Mouse (Mus musculus): ENCODE data around the gene Pfdn6.
"Not testable (repeated sequence)": the region's sequence is repeated elsewhere in the genome, so short reads cannot be mapped to it uniquely, and the experiment has no call there.

Pfdn6 gene

DNA sequence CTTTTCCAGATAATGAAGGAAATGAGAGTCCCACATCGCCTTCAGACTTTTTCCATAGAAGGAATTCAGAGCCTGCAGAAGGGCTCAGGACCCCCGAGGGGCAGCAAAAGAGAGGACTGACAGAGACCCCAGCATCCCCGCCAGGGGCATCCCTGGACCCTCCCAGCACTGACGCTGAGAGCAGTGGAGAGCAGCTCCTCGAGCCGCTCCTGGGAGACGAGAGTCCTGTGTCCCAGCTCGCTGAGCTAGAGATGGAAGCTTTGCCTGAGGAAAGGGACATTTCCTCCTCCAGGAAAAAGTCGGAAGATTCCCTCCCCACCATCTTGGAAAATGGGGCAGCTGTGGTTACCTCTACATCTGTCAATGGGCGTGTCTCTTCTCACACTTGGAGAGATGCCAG, 26.9 kb downstream of the Pfdn6 start:
- no peak for DNase-seq

DNA sequence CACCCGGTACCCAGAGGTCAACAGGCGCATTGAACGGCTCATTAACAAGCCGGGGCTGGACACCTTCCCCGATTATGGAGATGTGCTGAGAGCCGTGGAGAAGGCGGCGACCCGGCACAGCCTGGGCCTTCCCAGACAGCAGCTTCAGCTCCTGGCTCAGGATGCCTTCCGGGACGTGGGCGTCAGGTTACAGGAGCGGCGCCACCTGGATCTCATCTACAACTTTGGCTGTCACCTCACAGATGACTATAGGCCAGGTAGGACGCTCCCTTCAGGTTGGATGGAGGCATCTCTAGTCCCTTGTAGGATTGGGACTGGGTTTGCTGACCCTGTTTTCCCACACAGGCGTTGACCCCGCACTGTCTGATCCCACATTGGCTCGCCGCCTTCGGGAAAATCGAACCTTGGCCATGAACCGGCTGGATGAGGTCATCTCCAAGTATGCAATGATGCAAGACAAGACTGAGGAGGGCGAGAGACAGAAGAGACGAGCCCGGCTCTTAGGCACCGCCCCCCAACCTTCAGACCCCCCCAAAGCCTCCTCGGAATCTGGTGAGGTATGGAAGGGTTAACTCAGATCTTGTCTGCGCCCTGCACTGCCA, 28.2 kb downstream of the Pfdn6 start:
- no peak for DNase-seq

DNA sequence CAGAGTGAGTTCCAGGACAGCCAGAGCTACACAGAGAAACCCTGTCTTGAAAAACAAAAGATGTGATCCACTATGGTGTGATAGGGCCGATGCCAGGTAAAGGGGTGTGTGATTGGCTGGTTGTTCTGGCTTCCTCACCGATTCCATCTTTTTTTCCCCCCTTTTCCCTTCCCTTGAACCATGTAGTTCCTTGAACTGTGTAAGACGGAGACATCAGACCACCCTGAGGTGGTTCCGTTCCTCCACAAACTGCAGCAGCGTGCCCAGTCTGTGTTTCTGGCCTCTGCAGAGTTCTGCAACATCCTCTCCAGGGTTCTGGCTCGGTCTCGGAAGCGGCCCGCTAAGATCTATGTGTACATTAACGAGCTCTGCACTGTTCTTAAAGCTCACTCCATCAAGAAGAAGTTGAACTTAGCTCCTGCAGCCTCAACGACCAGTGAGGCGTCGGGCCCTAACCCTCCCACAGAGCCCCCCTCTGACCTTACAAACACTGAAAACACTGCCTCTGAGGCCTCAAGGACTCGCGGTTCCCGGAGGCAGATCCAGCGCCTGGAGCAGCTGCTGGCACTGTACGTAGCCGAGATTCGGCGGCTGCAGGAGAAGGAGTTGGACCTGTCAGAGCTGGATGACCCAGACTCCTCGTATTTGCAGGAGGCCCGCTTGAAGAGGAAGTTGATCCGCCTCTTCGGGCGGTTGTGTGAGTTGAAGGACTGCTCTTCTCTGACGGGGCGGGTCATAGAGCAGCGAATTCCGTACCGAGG, 28.9 kb downstream of the Pfdn6 start:
- DNase-seq, result no peak

DNA sequence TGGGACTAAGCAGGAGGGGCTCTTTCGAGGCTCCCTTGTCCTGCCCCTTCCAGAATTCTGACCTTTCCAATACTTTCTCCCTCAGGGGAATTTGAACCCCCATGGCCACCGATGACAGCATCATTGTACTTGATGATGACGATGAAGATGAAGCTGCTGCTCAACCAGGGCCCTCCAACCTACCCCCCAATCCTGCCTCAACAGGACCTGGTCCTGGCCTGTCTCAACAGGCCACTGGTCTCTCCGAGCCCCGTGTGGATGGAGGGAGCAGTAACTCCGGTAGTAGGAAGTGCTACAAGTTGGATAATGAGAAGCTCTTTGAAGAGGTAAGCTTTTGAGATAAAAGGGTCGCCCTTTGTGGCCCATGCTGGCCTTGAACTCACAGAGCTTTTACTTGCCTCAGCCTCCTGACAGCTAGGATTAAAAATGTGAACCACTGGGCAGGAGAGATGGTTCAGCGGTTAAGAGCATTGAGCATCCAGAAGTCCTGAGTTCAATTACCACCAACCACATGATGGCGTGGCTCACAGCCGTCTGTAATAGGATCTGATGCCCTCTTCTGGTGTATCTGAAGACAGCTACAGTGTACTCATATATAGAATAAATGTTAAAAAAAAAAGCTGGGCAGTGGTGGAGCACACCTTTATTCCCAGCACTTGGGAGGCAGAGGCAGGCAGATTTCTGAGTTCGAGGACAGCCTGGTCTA, 29.6 kb downstream of the Pfdn6 start:
- no peak for DNase-seq

DNA sequence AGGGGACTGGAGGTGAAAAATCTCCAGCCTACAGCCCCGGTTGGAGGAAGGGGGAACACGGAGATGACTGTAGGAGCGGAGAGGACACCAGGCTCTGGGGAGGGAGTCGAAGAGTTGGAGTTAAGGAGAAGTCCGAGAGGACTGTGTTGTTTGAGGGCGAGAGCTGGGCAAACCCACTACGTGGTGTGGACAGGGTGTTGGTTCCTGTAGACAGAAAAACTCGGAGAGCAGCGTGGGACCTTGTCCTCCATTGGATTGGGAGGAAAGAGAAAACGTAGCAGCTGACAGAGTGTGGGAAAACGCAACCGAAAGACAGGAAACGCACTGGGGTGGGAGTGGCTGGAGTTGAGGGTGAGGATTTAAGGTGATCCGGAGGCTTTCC, 30.3 kb downstream of the Pfdn6 start:
- no peak for DNase-seq

DNA sequence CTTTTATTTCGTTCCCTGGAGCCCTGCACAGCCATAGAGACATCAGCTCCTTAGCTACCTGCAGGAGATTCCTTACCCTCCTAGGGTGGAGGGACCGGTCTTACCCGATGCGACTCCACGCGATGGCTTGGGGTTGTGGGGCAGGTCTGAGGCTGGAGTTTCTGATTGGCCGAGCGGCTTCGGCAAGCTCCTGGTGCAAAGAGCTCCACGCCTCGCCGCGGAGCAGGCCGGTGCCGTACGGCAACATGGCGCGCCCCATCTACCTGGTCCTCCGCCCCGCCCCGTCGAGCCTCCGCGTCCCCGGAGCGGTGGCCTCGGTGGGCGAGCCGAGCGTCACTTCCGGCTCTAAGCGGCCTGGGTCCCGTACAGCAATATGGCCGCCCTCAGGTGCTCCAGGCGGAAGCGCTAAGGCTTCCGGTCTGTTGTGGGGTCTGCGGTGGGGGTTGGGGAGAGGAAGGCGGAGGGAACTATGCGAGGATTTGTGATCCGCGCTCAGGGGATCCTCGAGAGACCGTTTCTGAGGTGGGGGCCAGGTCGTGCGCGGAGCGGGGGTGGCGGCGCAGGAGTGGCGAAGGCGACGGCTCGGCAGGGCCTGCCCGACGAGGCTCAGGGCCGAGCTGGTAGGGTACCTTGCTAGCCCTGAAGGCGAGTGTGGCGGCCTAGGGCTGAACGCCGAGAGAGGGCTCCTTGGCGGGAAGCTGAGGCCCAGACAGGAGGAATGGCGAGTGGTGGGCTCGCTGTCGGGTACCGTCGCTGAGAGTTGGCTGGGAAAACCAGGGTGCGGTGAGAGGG, 30.9 kb downstream of the Pfdn6 start, which contains the start of gene Daxx:
TSS of gene Daxx (plus strand) at position 338 of the 792 bp plus-strand sequence.
- peak; percentile 99 for DNase-seq

DNA sequence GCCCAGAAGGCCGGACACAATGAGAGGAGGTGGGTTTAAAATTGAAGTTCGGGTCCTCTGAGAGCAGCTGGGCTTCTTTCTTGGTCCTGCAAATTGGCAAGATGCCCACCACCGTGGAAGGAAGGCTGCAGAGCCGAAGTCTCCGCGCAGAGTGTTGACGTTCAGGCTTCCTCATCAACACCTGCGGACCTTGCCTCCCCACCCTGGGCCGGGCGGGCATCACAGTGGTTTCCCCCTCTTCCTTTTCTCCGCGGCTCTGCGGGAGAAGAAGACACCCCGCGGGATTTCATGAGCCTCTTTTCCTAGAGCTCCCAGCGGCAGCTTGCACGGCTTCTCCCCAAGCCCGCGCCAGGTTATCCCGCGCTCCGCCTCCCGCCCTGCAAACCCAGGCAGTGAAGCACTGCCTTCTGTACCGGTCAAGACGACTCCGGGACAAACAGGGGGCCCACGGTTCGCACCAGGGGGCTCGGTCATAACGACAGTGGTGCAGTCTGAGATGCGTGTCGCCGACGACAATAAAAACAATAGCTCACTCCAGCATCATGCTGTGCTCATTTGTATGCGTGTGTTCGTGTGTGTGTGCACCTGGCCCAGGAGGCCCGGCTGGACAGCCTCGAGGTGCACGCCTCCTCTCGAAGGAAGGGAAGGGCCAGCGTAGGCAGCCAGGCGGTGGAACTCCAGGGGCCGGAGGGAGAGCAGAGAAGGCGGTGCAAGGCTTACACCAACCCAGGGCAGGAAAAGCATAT, 31.6 kb downstream of the Pfdn6 start:
- no peak for DNase-seq

DNA sequence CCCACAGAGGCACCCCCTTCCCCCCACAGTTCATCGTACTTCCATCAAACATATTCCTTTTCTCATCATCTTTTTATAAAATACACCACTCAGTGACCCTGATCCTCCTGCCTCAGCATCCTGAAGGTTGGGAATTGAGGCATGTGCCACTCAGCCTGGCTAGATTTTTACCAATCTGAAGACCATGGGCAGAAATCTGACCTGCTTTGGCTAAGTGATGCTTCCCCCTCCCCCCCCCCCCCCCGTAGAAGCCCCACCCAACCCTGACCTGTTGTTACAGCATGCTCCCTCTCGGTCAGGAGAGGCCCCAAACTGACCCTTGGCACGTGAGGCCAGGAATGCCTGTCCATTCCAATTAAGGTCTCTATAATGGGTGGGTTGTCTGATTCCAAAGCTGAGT, 35.3 kb downstream of the Pfdn6 start, which contains the start of gene Platr17:
TSS of gene Platr17 (plus strand) at position 301 of the 400 bp plus-strand sequence.
- DNase-seq, result not testable (repeated sequence)

DNA sequence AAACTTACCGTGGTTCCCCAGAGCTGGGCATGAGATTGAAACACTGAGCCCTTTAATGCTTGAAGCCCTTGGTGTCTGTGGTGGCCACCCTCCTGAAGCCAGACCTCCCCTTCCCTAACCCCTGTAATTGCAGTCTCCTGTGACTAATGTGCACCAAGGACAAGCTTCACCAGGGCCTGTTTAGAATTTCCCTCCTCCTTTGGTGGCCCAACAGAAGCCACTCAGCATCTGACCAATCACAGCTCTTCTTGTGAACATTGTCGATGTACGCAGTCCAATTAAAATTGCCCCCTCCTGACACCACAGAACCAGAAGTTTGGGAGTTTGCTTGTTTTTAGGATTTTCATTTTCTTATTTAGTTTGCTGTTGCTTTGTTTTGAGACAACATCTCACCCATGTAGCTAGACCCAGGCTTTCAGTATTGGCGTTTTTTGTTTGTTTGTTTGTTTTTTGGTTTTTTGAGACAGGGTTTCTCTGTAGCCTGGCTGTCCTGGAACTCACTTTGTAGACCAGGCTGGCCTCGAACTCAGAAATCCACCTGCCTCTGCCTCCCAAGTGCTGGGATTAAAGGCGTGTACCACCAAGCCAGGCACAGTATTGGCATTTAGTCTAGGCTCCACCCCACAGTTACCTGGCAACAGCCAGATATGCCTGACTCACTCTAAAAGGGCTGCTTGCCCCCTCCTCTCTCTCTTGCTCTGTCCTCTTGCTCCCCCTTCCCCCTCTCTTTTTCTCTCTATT, 36.1 kb downstream of the Pfdn6 start:
- DNase-seq, result not testable (repeated sequence)

DNA sequence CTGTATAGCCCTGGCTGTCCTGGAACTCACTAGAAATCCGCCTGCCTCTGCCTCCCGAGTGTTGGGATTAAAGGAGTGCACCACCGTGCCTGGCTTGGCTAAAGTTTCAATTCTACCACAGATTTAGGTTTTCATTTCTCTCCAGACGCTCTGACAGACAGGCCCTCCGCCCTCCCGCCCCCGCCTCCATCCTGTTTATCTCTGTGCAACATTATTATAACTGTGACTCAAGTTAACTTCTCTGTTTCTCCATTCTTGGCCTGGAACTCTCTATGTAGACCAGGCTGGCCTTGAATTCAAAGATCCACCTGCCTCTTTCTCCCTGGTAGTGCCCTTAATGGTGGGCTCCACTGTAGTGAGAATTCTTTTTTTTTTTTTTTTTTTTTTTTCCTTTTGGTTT, 37.7 kb downstream of the Pfdn6 start:
- no peak for DNase-seq

DNA sequence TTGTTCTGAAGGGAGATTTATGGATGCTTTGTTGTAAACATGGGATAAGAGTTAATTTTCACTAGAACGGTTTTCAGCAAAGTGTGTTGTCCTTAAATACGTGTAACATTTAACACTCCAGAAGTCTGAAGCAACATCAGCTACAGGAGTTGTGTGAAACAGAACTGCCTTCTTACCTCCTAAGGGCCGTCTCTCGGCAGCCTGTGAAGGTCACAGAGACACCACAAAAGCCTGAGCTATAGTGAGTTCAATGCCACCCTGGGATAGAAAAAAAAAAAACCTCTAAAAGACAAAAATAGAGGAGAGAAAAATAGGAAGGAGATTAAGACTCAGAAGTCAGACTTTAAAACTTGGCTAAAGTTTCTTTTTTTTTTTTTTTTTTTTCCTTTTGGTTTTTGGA, 38.1 kb downstream of the Pfdn6 start:
- DNase-seq, result no peak

DNA sequence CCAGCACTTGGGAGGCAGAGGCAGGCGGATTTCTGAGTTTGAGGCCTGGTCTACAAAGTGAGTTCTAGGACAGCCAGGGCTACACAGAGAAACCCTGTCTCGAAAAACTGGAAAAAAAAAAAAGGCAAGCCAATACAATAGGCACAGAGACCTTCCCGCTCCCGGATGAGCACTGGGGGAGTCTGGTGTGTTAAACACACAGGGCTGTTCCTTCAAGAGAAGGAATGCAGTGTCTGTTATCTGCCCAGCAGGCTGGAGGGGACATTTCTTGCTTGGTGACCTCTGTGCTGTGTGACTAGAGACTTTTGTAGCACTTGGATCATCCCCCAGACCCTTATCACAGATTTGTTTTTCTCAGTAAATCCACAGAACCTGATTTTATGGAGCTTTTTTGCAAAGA, 38.5 kb downstream of the Pfdn6 start:
- no peak for DNase-seq

DNA sequence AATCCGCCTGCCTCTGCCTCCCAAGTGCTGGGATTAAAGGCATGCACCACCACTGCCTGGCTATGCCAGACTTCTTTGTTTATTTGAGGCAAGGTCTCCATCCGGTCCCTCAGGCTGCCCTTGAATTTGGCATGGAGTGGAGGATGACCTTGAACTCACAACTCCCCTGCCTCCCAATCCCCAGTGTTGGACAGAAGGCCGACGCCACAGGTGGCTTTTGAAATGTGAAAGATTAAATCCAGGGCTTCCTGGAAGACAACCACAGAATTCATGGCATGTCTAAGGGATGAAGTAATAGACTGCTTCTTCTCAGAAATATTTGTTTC, 39.2 kb downstream of the Pfdn6 start:
- DNase-seq, result no peak

DNA sequence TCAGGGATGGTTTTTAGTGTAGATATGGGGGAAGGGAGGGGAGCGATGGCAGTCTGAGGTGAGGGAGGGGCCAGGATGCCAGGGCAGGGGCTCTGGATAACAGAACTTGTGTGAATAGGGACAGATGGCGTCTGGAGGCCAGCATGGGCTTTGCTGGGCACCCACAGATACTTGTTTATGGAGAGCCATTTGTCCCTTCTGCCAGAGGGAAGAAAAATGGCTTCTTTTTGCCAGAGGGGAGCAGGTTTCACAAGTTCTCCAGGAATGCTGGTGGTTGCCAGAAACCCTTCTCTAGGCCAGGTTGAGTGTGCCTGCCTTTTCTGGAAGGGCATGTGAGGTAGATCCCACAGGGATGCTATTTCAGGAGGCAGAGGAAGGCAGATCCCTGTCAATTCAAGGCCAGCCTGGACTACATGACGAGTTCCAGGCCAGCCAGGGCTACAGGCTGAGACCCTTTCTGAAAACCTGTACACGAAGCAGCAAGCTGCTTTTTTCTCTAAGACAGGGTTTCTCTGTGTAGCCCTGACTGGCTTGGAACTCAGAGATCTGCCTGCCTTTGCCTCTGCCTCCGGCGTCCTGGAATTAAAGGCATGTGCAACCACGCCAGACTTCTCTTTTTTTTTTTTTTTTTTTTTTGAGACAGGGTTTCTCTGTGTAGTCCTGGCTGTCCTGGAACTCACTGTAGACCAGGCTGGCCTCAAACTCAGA, 39.7 kb downstream of the Pfdn6 start:
- no peak for DNase-seq

DNA sequence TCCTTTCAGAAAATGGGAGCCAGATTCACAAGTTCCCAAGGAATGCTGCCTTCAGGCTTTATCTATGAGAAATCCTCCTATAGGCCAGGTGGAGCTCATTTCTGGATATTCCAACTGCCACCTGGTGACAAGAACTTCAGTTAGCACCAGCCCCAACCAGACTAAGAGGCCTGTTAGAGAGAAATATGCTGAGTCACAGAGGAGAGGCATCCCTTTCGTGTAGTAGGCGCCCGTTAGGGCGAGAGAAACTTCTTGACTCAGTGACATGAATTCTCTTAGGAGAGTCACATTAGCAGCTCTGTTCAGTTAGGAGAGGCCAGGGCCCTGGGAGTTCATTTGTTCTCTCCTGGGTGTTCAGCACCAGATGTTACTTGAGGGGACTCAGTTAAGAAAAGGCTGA, 40.5 kb downstream of the Pfdn6 start:
- no peak for DNase-seq

DNA sequence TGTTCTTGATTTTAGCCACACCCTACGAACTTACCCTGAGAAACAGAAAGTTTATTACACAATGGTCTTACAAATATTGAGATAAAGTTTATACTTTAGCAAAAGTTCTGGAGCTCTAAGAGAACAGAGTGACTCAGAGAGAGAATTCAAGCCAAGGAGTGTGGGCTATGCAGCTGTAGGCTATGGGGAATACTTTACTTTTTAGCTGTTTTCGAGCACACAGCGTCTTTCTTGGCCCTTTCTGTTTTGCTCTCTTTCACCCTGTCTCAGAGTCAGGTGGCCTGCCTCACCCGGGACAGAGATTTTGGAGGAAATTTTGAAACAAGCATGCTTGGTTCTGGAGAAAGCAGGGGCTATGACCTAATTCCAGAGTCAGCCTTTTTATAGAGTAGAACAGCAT, 42.0 kb downstream of the Pfdn6 start:
- not testable (repeated sequence) for DNase-seq

DNA sequence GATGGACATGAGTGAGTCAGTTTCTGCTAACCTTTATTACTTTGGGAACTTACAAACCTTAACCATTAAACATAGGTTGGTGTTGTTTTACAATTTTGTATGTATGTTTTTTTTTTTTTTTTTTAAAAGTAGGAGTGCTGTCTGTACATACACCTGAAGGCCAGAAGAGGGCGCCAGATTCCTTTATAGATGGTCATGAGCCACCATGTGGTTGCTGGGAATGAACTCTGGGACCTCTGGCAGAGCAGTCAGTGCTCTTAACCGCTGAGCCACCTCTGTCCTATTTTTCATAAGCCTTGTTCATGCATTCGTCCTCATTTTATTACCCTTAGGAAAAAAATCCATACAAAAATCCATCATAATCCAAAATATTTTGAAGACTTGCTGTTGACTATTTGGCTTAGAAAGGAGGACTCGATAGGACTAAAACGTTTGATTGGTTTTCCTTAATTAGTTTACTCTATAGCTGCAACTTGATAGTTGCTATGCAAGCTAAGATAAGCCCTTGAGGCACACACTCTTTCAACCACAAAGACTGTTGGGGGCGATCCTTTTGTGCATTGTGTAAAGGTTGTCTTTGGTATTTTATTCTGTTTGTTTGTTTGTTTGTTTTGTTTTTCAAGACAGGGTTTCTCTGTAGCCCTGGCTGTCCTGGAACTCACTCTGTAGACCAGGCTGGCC, 42.9 kb downstream of the Pfdn6 start:
- DNase-seq, result no peak

DNA sequence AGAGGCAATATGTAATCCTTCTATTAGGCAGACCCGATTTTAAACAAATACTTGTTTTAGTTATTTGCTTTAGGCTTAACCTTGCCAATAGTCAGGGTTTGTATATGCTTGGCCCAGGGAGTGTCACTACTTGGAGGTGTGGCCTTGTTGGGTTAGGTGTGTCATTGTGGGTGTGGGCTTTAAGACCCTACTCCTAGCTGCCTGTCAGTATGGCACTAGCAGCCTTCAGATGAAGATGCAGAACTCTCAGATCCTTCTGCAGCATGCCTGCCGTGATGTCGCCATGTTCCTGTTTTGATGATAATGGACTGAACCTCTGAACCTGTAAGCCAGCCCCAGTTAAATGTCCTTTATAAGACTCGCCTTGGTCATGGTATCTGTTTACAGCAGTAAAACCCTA, 47.1 kb downstream of the Pfdn6 start:
- not testable (repeated sequence) for DNase-seq

DNA sequence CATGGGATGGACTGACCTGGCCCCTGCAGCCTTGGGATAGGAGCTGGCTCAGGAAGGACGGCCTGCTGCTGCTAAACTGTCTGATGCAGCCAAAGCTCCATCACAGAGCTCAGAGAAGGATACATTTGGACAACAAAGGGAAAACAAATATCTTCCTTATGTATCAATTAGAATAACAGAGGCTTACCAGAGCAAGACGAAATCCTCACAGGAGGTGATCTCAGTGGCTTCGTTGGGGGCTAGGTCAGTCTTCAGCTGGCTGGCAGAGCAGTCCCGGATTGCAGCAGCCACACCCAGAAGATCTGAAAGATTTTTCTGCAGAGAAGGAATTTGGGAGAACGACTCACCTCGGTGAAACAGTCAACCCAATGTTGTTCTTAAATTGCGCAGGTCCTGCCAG, 47.7 kb downstream of the Pfdn6 start:
- no peak for DNase-seq

DNA sequence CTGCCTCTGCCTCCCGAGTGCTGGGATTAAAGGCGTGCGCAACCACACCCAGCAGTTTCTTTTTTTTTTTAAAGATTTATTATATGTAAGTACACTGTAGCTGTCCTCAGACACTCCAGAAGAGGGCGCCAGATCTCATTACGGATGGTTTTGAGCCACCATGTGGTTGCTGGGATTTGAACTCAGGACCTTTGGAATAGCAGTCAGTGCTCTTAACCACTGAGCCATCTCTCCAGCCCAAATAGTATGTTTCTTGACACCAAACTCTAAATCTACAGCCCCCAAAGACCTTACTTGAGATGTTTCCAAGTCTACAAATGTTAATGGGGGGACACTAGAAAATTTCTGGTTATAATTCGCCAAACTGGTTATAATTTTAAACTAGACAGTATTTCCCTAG, 48.3 kb downstream of the Pfdn6 start:
- DNase-seq, result not testable (repeated sequence)

DNA sequence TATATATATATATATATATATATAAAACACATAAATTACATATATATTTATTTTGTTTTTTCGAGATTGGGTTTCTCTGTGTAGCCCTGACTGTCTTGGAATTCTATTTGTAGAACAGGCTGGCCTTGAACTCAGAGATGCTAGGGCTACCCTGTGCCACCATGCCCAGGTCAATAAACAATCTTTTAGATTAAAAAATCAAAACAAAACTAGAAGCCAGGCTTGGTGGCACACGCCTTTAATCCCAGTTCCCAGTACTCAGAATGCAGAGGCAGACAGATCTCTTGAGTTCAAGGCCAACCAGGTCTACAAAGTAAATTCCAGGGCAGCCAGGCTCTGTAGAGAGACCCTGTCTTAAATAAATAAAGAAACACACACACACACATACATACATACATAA, 48.8 kb downstream of the Pfdn6 start:
- no peak for DNase-seq
